Mouse (Mus musculus) urinary bladder, adult 18-20 months (tissue): ENCODE measurements around the gene Znrf1.
"Not testable (repeated sequence)": the region's sequence is repeated elsewhere in the genome, so short reads cannot be mapped to it uniquely, and the experiment has no call there.

ENCODE experiments used
- DNase-seq, 2 experiments: peaks; one replicate each; pipeline ENCODE4 v3.0.0; 2022; ENCODE audit warnings: low spot score in 2 of 2, mixed read lengths in 2 of 2

Gene Znrf1

GRCm38 (mm10) chr8:111536031-111536977 is at the start of gene Znrf1:
TSS of gene Znrf1 (plus strand) at chr8:111536097.
- DNase-seq: peak; percentile 56 to 68

- DNase-seq: no peak
Measured at GRCm38 (mm10) chr8:111490034-111490591, 45.8 kb upstream of the Znrf1 start.

- no peak for DNase-seq
Measured at GRCm38 (mm10) chr8:111491191-111491590, 44.7 kb upstream of the Znrf1 start.

GRCm38 (mm10) chr8:111492508-111492907 is 43.4 kb upstream of the Znrf1 start:
- no peak for DNase-seq

GRCm38 (mm10) chr8:111493176-111493575 is 42.7 kb upstream of the Znrf1 start:
- DNase-seq: no peak

- DNase-seq: no peak
Measured at GRCm38 (mm10) chr8:111496326-111496725, 39.6 kb upstream of the Znrf1 start.

- DNase-seq: not testable (repeated sequence)
Measured at GRCm38 (mm10) chr8:111498249-111498648, 37.6 kb upstream of the Znrf1 start.

- no peak for DNase-seq
Measured at GRCm38 (mm10) chr8:111501724-111502464, 34.0 kb upstream of the Znrf1 start.

- DNase-seq: no peak
Measured at GRCm38 (mm10) chr8:111508566-111508965, 27.3 kb upstream of the Znrf1 start.

- no peak for DNase-seq
Measured at GRCm38 (mm10) chr8:111509278-111509677, 26.6 kb upstream of the Znrf1 start.

GRCm38 (mm10) chr8:111510401-111510800 is 25.5 kb upstream of the Znrf1 start:
- no peak for DNase-seq

- no peak for DNase-seq
Measured at GRCm38 (mm10) chr8:111512941-111513340, 23.0 kb upstream of the Znrf1 start.

- DNase-seq: no peak
Measured at GRCm38 (mm10) chr8:111513446-111513845, 22.5 kb upstream of the Znrf1 start.

- DNase-seq: no peak
Measured at GRCm38 (mm10) chr8:111516451-111517035, 19.4 kb upstream of the Znrf1 start.

GRCm38 (mm10) chr8:111517466-111517865 is 18.4 kb upstream of the Znrf1 start:
- no peak for DNase-seq

GRCm38 (mm10) chr8:111521713-111522429 is 14.0 kb upstream of the Znrf1 start, which contains the start of gene Wdr59:
TSS of gene Wdr59 (minus strand) at chr8:111522092.
- peak; percentile 86 to 97 for DNase-seq

- no peak for DNase-seq
Measured at GRCm38 (mm10) chr8:111526403-111527024, 9.4 kb upstream of the Znrf1 start.

GRCm38 (mm10) chr8:111527149-111527548 is 8.7 kb upstream of the Znrf1 start:
- DNase-seq: no peak

GRCm38 (mm10) chr8:111528071-111528470 is 7.8 kb upstream of the Znrf1 start:
- DNase-seq: no peak

GRCm38 (mm10) chr8:111531191-111531590 is 4.7 kb upstream of the Znrf1 start:
- DNase-seq: no peak

- no peak for DNase-seq
Measured at GRCm38 (mm10) chr8:111531621-111532020, 4.3 kb upstream of the Znrf1 start.
